Mouse (Mus musculus) liver, embryonic 18 days (tissue): ENCODE results near the gene Speg. TPM values are rescaled to one million over a fixed set of nuclear protein-coding genes. Genes with fewer than 3 reads are reported as not detected.

Source experiments
- polyA plus RNA-seq: library from polyadenylated mRNA; depleted of rRNA; stranded (reverse); fragments of >200 nt; gene quantifications from 2 replicates; pipeline ENCODE4 v1.2.3, GENCODE M21; 2012; rRNA removed

Speg gene
- polyA plus RNA-seq: 4.9 and 6.9 TPM in 2 replicates

GRCm38 (mm10) chr1:75374950-75375936 lies at the start of gene Speg:
Speg (plus strand) TSS chr1:75375297.

GRCm38 (mm10) chr1:75360112-75361031 lies 14.7 kb upstream of the Speg start, which contains the start of gene Des:
Des (plus strand) TSS chr1:75360329.

GRCm38 (mm10) chr1:75435475-75436328 lies 60.6 kb downstream of the Speg start, which contains the start of gene Gmppa:
Gmppa (plus strand) TSS chr1:75435930.

GRCm38 (mm10) chr1:75450314-75451005 lies 75.4 kb downstream of the Speg start, which contains the start of gene Asic4:
Asic4 (plus strand) TSS chr1:75450436.

GRCm38 (mm10) chr1:75478916-75479634 lies 104.0 kb downstream of the Speg start, which contains the start of the genes Chpf and Tmem198:
Chpf (minus strand) TSS chr1:75479307.
Tmem198 (plus strand) TSS chr1:75479532.

Other genes starting within 250 kb of the Speg start
- gene Slc23a3, start 241.4 kb upstream of the Speg start, polyA plus RNA-seq: 1.2 TPM in 2 replicates
- gene Cnppd1, start 232.6 kb upstream of the Speg start, polyA plus RNA-seq: 26.9 and 31.0 TPM in 2 replicates
- 50.7 and 54.5 TPM in 2 replicates for gene Retreg2, start 232.5 kb upstream of the Speg start, polyA plus RNA-seq
- gene Zfand2b, start 206.7 kb upstream of the Speg start, polyA plus RNA-seq: 41.4 and 42.2 TPM in 2 replicates
- 25.8 and 25.9 TPM in 2 replicates for gene Abcb6, start 194.9 kb upstream of the Speg start, polyA plus RNA-seq
- gene Ankzf1, start 183.1 kb upstream of the Speg start, polyA plus RNA-seq: 11.0 and 13.7 TPM in 2 replicates
- 22.2 and 26.3 TPM in 2 replicates for gene Atg9a, start 183.1 kb upstream of the Speg start, polyA plus RNA-seq
- gene Glb1l, start 164.5 kb upstream of the Speg start, polyA plus RNA-seq: 4.7 and 4.9 TPM in 2 replicates
- 104 and 122 TPM in 2 replicates for gene Stk16, start 164.5 kb upstream of the Speg start, polyA plus RNA-seq
- gene Tuba4a, start 155.4 kb upstream of the Speg start, polyA plus RNA-seq: 103 and 117 TPM in 2 replicates
- gene A630095N17Rik, start 143.2 kb upstream of the Speg start, polyA plus RNA-seq: not detected in 2 replicates
- gene Dnajb2, start 138.9 kb upstream of the Speg start, polyA plus RNA-seq: 20.3 and 23.9 TPM in 2 replicates
- 0.10 TPM in 2 replicates for gene Ptprn, start 110.8 kb upstream of the Speg start, polyA plus RNA-seq
- not detected in 2 replicates for gene Resp18, start 96.9 kb upstream of the Speg start, polyA plus RNA-seq
- 61.8 and 63.4 TPM in 2 replicates for gene Dnpep, start 57.3 kb upstream of the Speg start, polyA plus RNA-seq
- gene Des, start 15.0 kb upstream of the Speg start, polyA plus RNA-seq: 2.0 and 2.2 TPM in 2 replicates
- 38.7 and 42.0 TPM in 2 replicates for gene Gmppa, start 60.6 kb downstream of the Speg start, polyA plus RNA-seq
- 0.01 and 0.03 TPM in 2 replicates for gene Asic4, start 75.1 kb downstream of the Speg start, polyA plus RNA-seq
- 3.7 and 4.1 TPM in 2 replicates for gene Chpf, start 104.0 kb downstream of the Speg start, polyA plus RNA-seq
- gene Tmem198, start 104.2 kb downstream of the Speg start, polyA plus RNA-seq: 0.10 TPM in 2 replicates
- gene Obsl1, start 131.2 kb downstream of the Speg start, polyA plus RNA-seq: 10.4 and 12.4 TPM in 2 replicates
- gene Inha, start 131.8 kb downstream of the Speg start, polyA plus RNA-seq: 1.8 and 2.0 TPM in 2 replicates
- 4.9 and 5.3 TPM in 2 replicates for gene Stk11ip, start 146.2 kb downstream of the Speg start, polyA plus RNA-seq
- 1.9 TPM in 2 replicates for gene Slc4a3, start 171.0 kb downstream of the Speg start, polyA plus RNA-seq